Mouse (Mus musculus) erythroid progenitor cell, adult 5-6 weeks (primary cell): ENCODE data around the gene Sh3pxd2a. TPM values are rescaled to one million over a fixed set of nuclear protein-coding genes. Genes with fewer than 3 reads are reported as not detected.

ENCODE experiments used
- ATAC-seq: replicated peaks from 2 replicates; pipeline ENCODE4 v1.8.0; 2016; ENCODE audit warnings: moderate number of reproducible peaks, mild to moderate bottlenecking, moderate TSS enrichment, inconsistent platforms; ENCODE audit not compliant: poor library complexity, low FRiP score, severe bottlenecking
- total RNA-seq, 2 experiments: library from RNA; stranded (forward) in 1 of 2; stranded (reverse) in 1 of 2; fragments of 150-400 nt in 1 of 2; fragments of 186-747, 209-891 nt in 1 of 2; gene quantifications; 2 replicates each; pipeline versions ENCODE4 v1.2.3 to v1.2.4; 2015 to 2017; ENCODE audit warnings: low replicate concordance in 2 of 2

The Sh3pxd2a gene
- total RNA-seq, 2 experiments from 2014 or later: 1.1 to 6.3 TPM

- no peak for ATAC-seq
These were observed 158.8 kb downstream of the Sh3pxd2a start for GRCm38 (mm10) chr19:47305401-47305800.

GRCm38 (mm10) chr19:47304170-47304745 is 159.9 kb downstream of the Sh3pxd2a start:
- ATAC-seq: no peak

- no peak for ATAC-seq
These were observed 161.1 kb downstream of the Sh3pxd2a start for GRCm38 (mm10) chr19:47303128-47303527.

- no peak for ATAC-seq
These were observed 161.9 kb downstream of the Sh3pxd2a start for GRCm38 (mm10) chr19:47302191-47302852.

GRCm38 (mm10) chr19:47301303-47302190 is 162.7 kb downstream of the Sh3pxd2a start:
- no peak for ATAC-seq

GRCm38 (mm10) chr19:47298100-47298499 is 166.1 kb downstream of the Sh3pxd2a start:
- ATAC-seq: no peak

- no peak for ATAC-seq
These were observed 171.7 kb downstream of the Sh3pxd2a start for GRCm38 (mm10) chr19:47292451-47292951.

GRCm38 (mm10) chr19:47291307-47292080 is 172.7 kb downstream of the Sh3pxd2a start:
- no peak for ATAC-seq

GRCm38 (mm10) chr19:47286886-47287450 is 177.2 kb downstream of the Sh3pxd2a start:
- no peak for ATAC-seq

- ATAC-seq: no peak
These were observed 178.6 kb downstream of the Sh3pxd2a start for GRCm38 (mm10) chr19:47285581-47285980.

GRCm38 (mm10) chr19:47282688-47283215 is 181.4 kb downstream of the Sh3pxd2a start:
- no peak for ATAC-seq

- no peak for ATAC-seq
These were observed 182.1 kb downstream of the Sh3pxd2a start for GRCm38 (mm10) chr19:47282050-47282454.

- no peak for ATAC-seq
These were observed 183.3 kb downstream of the Sh3pxd2a start for GRCm38 (mm10) chr19:47280894-47281293.

- ATAC-seq: no peak
These were observed 184.2 kb downstream of the Sh3pxd2a start for GRCm38 (mm10) chr19:47279788-47280532.

- no peak for ATAC-seq
These were observed 184.8 kb downstream of the Sh3pxd2a start for GRCm38 (mm10) chr19:47279372-47279771.

GRCm38 (mm10) chr19:47276730-47277129 is 187.5 kb downstream of the Sh3pxd2a start:
- ATAC-seq: no peak

GRCm38 (mm10) chr19:47270520-47270919 is 193.7 kb downstream of the Sh3pxd2a start:
- no peak for ATAC-seq

- ATAC-seq: no peak
These were observed 194.5 kb downstream of the Sh3pxd2a start for GRCm38 (mm10) chr19:47269729-47270128.
